Mouse (Mus musculus) urinary bladder, adult 2 months (tissue): Measurements from ENCODE around the gene Matn4. TPM values are rescaled to one million over a fixed set of nuclear protein-coding genes. Genes with fewer than 3 reads are reported as not detected.

Experiments used
- DNase-seq: peaks from one replicate; pipeline ENCODE4 v3.0.0; 2022; ENCODE audit warnings: low spot score
- polyA plus RNA-seq: library from polyadenylated mRNA; depleted of rRNA; stranded (reverse); fragments of >200 nt; gene quantifications from 2 replicates; pipeline ENCODE4 v1.2.3, GENCODE M21; 2012

Matn4 gene
- polyA plus RNA-seq, 1 experiment, result 3.4 TPM

DNA sequence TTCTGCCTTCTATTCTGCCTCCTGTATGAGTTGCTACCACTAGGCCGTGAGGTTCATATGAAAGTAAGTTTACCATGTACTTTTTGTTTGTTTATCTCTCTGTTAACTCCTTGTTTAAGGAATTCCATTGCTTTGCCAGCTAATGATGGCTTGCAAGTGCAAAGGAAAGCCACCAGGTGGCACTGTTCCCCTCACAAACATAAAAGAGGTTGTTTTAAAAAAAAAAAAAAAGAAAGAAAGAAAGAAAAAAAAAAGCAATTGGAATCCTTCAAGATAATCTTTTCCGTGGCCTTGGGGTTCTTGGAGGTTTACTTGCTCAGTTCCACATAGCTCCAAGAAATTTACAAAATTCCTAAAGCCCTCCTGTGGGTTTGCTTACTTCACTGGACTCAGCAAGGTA is 12.2 kb upstream of the Matn4 start:
- DNase-seq, result no peak

DNA sequence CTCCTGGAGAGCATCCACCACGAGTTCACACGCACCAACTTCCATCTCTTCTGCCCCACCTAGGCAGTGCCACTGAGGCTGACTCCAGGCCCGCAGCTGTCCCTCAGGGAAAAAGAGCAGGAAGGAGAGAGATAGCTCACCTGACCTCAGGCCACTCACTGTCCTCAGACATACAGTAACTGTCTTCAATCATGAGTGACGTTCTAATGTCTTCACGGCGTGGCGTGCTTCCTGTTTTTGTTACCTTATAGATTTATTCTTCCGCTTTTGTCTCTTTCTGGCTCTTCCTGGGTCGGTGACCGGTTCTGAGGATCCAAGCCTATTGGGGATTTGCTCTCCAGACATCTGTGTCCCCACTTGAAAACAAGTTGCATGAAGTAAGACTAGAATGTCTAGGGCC is 9.6 kb upstream of the Matn4 start:
- no peak for DNase-seq

DNA sequence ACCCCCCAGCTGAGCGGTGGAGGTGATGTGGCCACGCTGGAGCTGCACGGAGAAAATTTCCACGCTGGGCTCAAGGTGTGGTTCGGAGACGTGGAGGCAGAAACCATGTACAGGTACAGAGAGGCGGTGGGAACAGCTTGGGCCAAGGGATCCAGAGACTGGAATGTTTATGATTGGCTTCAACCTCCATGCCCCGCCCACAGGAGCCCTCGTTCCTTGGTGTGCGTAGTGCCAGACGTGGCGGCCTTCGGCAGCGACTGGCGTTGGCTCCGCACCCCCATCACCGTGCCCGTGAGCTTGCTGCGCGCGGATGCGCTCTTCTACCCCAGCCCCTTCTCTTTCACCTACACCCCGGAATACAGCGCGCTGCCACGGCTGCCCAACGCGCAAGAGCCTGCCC is 9.2 kb upstream of the Matn4 start:
- DNase-seq, result no peak

DNA sequence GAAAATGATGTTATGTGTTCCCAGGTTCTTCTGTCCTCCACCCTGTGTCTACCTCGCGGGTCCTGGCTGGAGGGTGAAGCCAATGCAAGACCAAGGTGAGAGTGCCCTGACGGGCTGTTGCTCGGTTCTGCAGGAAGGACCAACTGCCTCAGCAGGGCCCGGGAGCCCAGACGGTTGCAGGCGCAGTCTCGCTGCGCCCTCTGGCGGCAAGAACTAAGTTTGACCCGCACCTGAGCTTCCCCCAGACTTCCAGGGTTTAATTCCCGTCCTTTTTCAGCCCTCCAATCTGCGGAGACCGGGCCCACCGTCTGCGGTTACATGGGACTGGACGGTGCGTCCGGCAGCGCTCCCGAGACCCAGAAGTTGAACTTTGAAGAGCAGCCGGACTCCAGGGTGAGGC is 2.7 kb upstream of the Matn4 start:
- no peak for DNase-seq

DNA sequence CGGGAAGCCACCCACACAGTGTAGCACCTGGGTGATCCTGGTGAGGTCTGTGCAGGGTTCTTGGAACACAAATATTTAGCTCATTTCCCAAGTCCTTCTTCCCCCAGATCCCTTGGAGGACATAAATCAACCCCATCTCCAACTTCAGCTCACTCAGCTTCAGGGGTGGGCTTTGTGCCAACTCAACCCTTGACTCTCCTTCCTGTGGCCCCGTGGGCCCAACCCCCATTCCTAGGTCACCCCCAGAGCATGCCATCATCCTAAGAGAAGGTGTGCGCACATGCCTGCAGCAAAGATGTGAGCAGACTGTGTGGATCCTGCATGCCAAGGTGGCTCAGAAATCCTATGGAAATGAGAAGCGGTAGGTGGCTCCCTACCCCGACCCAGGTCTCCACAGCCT is 559 bp upstream of the Matn4 start:
- DNase-seq, result no peak

DNA sequence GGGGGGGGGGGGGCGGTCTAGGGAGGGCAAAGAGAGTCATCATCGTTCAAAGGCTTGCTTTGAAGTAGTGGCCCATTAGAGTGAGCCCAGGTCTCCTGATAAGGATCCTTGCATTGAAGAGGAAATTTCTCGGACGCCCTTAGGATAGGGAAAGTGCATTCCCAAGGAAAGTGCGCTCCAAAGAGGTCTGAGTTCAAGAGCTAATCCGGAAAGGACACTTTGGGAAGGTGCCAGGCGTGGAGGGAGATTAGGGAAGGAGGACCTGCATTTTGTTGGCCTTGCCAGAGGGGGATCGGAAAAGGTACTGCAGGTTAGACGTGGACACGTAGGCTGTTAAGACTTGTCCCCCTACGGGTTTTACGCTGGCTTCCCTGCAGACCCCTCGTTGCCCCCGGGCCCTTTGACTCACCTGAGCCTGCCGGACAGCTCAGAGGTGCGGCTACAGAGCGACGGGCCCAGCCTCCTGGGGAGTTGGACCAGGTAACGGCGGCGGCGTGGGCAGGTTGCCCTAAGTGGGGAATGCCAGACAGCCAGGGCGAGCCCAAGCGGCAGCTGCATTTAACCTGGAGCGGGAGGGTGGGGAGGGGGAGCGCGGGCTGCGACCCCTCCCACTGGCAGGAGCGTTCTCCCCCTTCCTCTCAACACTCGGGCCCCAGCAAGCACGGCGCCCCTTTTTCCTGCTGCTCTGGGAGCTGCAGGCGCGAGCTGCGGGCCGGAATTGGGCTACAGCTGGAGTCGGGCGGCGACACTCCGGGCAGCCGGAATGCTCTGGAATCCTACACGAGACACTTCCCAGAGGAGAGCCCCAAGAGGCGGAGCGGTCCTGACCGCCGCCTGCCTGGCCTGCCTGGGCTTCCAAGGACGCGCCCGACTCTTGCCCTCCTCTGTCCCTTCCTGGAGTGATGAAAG is 624 bp downstream of the Matn4 start:
- no peak for DNase-seq

DNA sequence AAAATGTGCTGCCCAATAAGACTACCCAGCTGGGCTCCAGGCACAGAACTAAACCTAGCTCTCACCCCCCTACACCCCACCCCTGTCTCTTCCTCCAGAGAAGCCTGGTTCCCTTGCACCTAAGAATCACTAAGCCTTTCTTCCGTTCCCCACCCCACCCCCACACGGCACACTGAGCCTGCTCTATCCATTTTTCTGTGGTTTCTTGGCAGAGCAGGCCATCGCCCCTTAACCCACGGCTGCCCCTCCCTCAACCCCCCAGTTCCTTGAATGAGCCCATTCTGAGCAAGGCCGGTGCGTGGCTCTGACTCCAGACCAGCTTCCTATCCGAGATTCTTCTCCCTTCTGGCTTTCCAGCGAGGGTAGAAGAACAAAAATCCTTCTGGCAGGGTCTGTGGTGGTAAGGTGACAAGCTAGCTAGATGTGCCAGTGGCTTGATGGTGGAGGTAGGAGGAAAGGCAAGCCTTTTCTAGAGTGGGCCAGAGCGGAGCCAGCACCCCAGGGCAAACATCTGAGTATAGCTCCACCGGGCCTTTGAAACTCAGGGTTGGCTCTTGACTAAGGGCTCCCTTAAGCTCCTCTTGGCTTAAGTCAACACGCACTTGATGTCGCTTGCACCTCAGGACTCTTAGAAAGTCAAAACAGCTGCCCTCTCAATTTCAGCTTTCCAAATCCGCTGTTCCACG is 1.4 kb downstream of the Matn4 start:
- no peak for DNase-seq

DNA sequence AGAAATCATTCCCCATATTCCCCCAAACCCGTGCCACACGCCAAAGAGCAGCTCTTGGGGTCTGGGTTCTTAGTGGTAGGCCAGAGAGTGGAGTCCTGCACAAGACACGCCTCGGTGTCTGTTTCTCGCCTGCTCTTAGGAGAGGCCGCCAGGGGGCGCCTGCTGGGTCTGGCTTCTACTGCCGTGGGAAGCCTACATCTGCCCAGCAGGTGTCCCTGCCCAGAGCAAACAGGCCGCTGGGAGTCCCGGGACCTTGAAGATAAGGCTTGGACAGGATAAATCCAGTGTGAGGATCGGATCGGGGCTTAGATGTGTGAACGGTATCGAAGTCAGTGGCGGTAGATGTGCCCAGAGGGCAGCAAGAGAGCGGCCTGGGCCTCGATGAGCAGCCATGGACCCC is 2.1 kb downstream of the Matn4 start, which contains the start of gene Rbpjl:
Rbpjl (plus strand) TSS at position 236 of the 400 bp plus-strand sequence.
- peak; percentile 67 for DNase-seq

DNA sequence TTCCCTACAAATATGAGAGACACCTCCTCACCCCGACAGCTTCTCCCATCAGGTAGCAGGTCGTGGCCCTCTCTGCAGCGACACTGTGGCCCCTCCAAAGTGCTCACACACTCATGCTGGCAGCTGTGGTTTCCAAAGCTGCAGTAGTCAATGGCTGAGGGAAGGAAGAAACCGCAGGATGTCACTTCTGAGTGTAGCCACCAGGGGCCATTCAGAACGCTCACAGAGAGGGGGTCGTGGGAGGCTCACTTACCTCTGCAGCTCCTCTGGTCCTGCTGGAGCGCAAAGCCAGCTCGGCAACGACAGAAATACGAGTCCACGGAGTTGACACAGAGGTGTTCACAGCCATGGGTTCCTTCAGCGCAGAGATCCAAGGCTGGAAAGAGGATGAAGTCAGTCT is 8.0 kb downstream of the Matn4 start:
- DNase-seq, result no peak

DNA sequence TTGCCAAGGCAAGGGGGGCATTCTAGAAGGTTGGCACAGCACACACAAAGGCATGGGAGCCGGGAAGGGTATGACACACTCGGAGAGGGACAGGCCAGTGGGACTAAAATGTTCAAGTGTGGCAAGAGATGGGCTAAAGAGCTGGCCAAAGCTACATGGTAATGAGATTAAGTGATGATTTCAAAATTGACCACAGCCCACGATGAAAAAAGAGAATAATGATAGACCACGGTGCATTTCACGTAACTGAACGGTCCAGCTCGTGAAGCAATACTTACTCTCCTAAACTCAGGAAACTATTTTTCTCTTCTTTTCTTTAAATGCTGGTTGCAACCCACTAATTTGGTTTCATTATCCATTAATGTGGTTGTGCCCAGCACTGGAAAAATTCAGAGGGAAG is 8.9 kb downstream of the Matn4 start:
- DNase-seq, result no peak

DNA sequence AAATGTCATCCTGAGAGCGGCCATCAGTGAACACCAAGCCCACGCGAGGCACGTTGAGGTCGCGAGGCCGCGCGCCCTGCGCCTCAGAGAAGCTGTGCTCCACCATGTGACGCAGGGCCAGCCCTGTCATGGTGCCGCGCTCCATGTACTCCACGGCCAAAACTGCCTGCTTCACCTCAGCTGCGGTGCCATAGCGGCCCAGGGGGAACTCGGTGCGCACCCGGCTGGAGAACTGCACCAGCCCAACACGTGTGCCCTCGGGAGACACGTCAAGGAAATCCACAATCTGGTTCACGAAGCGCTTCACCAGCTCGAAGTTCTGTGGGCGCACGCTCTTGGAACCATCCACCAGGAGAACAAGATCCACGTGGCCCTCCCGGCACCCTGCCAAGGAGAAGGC is 11.8 kb downstream of the Matn4 start:
- no peak for DNase-seq

DNA sequence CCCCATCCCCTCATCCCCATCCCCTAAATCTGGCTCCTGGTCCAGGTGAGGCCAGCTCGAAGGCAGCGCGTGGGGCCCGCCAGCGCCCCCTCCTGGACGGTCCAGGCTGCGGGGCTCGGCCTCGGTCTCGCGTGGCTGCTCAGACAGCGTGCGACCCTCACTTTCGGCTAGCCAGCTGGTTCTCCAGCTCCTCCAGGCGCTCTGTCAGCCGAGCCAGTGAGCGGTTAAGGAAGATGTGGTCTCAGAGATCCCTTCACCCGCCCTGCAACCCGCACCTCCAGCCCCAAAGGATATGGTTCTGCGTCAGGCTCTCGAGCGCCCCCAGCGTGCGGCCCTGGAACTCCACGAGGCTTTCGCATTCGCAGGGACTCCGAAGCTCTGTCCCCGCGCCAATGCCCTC is 15.5 kb downstream of the Matn4 start:
- DNase-seq, result peak; percentile 73

DNA sequence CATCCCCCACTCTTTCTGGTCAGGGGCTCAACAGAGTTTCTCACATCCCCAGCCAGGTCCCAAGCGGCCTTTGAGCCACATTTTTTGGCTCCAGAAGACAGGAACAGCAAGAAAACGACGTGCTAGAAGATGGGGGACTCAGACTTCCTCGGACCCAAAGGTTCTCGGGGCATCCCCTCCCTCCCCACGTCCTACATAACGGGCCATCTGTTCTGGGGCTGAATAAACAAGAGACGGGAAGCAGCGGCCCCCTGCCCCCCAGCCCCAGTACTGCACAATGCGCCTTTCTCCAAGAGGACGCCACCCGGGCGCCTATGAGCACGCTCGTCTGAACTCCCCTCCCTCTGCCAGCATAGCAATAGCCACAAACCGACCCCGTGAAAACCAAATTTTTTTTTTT is 15.9 kb downstream of the Matn4 start, which contains the start of gene Slpi:
Slpi (minus strand) TSS at position 76 of the 400 bp plus-strand sequence.
- DNase-seq, result no peak

DNA sequence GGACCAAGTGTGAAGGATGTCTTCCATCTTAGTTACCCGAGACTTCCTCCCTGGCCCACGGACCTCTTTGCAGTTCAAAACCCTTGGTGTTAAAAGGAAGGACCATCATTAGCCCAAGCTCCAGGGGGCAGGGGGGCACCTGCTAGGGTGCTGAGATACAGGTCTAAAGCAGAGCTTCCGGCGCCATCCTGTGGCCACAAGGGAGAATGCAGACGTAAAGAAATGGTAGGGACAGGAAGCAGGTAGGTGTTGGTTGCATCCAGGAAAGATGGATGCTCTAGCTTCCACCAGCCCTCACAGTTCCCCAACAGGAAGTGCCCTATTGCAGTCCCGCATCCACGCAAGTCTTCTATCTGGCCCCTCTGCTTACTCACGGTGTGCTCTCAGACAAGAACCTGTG is 18.0 kb downstream of the Matn4 start:
- DNase-seq, result no peak

DNA sequence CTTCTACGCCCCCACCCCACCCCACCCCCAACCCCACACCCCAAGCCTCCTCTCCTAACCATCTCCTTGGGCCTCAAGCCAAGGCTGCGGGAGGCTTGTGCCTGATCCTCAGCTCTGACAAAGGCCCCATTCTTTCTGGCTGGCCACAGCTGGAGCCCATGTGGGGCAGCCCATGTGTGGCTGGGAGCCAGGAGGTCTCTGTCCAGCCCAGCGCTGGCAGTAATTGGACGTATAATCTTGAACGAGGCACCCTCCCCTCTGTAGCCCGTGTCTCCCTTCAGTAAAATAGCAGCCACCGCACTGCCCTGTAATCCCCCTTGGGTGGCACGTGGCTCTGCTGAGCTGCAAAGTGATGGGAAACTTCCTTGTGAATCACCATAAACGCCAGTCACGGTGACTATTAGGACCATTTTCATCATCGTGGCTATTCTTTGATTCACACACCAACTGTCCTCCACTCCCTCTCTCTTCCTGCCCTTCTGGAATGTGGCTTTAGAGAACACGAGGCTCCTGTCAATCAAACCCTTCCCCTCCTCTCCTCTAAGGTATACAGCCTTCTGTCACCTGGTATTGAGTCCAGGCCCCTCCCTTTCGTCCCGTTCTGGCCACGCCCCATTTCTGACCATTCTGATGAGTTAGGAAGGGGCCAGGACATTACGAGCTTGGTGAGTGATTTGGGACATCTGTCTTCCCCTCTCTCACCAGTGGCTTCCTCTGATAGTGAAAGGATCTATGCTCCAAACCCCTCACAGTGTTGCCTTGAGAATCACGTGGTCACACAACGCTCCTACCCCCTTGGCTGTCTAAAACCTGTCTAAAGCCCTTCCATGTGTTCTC is 18.8 kb downstream of the Matn4 start:
- no peak for DNase-seq

DNA sequence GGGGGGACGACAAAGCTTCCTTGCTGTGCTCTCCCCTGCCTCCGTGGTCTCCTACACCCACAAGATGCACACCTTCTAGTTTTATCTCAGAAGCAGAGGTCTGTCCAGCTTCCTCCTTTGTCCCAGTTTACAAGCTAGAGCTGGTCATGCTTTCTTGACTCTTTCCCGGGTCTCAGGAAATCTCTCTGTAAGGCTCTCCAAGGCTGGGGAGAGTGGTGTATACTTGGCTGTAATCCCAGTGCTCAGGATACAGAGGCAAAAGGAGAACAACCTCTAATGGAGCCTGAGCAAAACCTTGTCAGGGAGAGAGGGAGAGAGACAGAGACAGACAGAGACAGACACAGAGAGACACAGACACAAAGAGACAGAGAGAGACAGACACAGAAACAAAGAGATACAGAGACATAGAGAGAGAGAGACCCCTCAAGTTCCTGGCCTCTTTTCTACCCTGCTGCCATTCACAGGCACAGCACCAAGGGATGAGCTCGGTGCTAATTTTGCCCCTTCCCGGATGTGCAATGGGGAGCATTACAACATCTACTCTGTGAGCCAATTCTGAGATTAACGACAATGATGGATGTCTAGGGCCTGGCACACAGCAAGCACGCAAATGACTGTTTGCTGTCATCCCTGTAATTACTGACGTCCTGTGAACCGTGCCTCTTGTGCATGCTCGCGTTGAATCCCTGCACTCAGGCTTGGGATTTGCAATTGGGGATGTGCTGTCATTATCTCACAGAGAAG is 21.1 kb downstream of the Matn4 start:
- DNase-seq, result no peak

DNA sequence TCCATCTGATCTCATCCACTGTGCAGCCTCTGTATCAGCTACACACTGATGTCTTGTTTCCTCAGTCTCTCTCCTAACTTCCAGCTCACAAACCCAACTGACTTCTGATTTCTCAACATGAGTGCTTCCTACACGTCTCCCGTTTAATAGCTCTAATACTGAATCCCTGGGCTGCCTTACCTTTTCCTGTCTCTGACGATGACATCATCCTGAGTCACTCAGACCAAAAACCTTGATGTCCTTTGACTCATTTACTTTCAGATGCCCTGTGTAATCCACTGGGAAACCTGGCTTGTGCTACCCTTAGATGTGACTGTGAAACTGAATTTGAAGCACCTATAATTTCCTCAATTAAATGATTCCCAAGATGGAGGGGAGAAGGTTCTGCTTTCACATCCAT is 22.0 kb downstream of the Matn4 start:
- no peak for DNase-seq

DNA sequence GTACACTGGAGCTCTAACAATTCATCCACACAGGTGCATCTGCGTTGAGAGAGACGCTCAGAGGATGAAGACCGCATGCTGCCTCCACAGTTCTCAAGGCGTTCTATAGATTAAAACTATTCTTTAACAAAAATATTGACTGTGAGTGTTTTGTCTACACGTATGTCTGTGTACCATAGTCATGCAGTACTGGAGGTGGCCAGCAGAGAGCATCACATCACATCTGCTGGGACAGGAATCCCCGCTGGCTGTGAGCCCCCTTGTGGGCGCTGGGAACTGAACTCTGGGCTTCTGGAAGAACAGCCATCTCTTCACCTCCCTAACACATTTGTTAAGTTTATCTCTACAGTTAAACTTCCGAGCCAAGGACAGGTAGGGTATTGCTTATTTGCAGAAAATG is 23.2 kb downstream of the Matn4 start:
- DNase-seq, result no peak

DNA sequence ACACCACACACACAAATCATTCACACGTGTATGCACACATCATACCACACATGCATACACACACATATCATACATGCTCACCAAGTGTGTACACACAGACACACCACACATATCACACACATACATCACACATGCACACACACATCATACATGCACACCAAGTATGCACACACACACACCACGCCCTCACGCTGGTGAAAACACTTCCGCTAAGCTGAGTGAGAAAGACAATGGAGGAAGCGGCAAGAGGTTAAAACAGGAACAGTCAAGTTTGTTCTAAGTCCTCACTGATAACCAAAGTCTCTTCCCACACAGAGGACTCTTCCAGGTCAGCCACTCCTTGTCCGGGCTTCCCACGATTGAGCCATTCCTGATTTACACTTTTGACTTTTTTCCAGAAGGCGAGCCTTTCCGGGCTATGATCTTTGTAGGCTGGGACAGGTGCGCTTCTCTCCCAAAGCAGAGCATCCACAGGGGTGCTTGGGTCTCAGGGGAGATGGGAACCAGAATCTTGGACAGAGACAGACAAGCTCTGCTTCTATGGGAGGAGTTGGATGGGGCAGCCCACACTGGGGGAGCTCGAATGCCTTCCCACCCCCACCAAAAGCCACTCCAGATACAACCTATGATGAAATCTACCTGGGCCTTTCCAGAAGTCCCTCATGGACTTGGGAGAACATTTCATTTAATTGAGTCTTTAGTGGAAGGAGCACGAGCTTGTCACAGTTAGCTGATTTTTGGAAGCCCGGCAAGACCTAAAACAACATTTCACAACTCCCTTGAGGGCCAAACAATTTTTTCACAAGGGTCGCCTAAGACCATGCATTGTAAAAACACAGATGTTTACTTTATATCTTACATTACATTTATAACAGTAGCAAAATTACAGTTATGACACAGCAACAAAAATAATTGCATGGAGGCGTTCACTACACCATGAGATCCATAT is 27.2 kb downstream of the Matn4 start:
- DNase-seq, result no peak

DNA sequence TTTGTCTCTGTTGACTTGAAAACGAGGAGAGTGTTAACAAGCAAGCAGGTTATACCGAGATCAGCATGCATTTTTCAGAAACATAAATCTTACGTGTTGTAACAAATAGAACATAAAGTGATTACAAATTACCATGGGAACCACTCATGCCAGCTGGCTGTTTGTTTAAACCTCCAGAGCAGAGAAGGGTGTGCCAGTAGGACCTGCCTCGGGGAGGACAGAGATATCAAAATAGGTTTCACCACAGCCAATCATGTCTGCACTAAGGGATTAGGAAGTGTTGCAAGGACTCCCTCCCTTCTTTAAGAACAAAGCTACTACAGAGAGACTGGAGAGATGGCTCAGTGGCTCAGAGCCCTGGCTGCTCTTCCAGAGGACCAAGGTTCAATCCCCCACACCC is 31.8 kb downstream of the Matn4 start:
- no peak for DNase-seq
